In genomic region chr10:80940988-80941347, GRCm38 (mm10) we compare ENCODE assay signal across 11 mouse cellular contexts. TPM values are rescaled to one million over a fixed set of nuclear protein-coding genes. Genes with fewer than 3 reads are reported as not detected.
DNase-seq lines count a peak whose midpoint lies in the region; ATAC-seq lines count a peak whose summit lies in the region.
"Had no signal": no experiment of that assay in that cellular context is flagged by ENCODE, and none has a peak within 500 bp of the region (broad histone marks: within the 10 kb centered on the region; RNA-seq: fewer than 3 reads in every experiment).

No protein-coding gene starts in this region.

- peaks cover 52% of the 10 kb centered on the region for H3K4me1 ChIP-seq in neural tube, embryonic 13.5 days (replicated peaks)
- H3K4me1 ChIP-seq in limb, embryonic 12.5 days (replicated peaks) = peaks cover 55% of the 10 kb centered on the region

- WGBS in neural tube, embryonic 13.5 days = 89% methylated on average over 2 of the region's 2 CpGs
- 76% methylated on average over 2 of the region's 2 CpGs for WGBS in limb, embryonic 12.5 days

- peaks cover 36% of the 10 kb centered on the region for H3K27me3 ChIP-seq in neural tube, embryonic 13.5 days
- 0 out of 2 replicates have a peak, but pooled peaks cover 15% of the 10 kb centered on the region for H3K27me3 ChIP-seq in limb, embryonic 12.5 days

- peak; percentile 67 to 76 for DNase-seq in heart, adult 9 months (ENCODE audit: low spot score in 2 of 2)
- DNase-seq in heart, postnatal 4 days = no peak
- no peak for DNase-seq in neural tube, embryonic 10.5 days (ENCODE audit: extremely low spot score, low spot score)
- no peak for DNase-seq in thymus, adult 18-20 months
- no peak for DNase-seq in left cerebral cortex, postnatal 25 days (ENCODE audit: low spot score in 2 of 2)
- no peak for DNase-seq in retina, postnatal 1 day
- DNase-seq: cerebellum, adult 9-10 months had no signal

- no peak for ATAC-seq in neural tube, embryonic 13.5 days (ENCODE audit: low read depth)
- ATAC-seq in limb, embryonic 12.5 days (ENCODE audit: insufficient number of reproducible peaks, insufficient read depth, low FRiP score, low TSS enrichment, low read depth) = no peak
- ATAC-seq: forebrain, embryonic 13.5 days had no signal

- no peaks in the 10 kb centered on the region for H3K9me3 ChIP-seq in neural tube, embryonic 13.5 days
- H3K9me3 ChIP-seq in limb, embryonic 12.5 days = no peaks in the 10 kb centered on the region
- H3K9me3 ChIP-seq: forebrain, embryonic 13.5 days had no signal

- H3K36me3 ChIP-seq in neural tube, embryonic 13.5 days = no peaks in the 10 kb centered on the region
- H3K36me3 ChIP-seq in limb, embryonic 12.5 days = no peaks in the 10 kb centered on the region

- peak overlapping the region; percentile 22; the same call in 1 of the 2 replicates for H3K9ac ChIP-seq in neural tube, embryonic 13.5 days
- H3K9ac ChIP-seq in limb, embryonic 12.5 days (replicated peaks) = no peak overlapping the region
- H3K9ac ChIP-seq: liver, embryonic 14.5 days had no signal

- H3K27ac ChIP-seq in neural tube, embryonic 13.5 days (replicated peaks) = 0 out of 2 replicates have a peak overlapping the region, but pooled peaks have one; percentile 72
- peak overlapping the region; percentile 9; the same call in 1 of the 2 replicates for H3K27ac ChIP-seq in limb, embryonic 12.5 days
- H3K27ac ChIP-seq: forebrain, embryonic 13.5 days; liver, embryonic 14.5 days had no signal

- no peak overlapping the region for H3K4me2 ChIP-seq in neural tube, embryonic 13.5 days
- H3K4me2 ChIP-seq in limb, embryonic 12.5 days = peak overlapping the region; percentile 75; the same call in 1 of the 2 replicates

- intact Hi-C loops in left cerebral cortex, postnatal 25 days (cut with DNase I) = no loop called here

- no peak overlapping the region for H3K4me3 ChIP-seq in neural tube, embryonic 13.5 days
- no peak overlapping the region for H3K4me3 ChIP-seq in limb, embryonic 12.5 days (replicated peaks)
- H3K4me3 ChIP-seq: forebrain, embryonic 13.5 days had no signal

RNA-seq across cellular contexts. Expression of gene Gadd45b, which starts 11.1 kb away (rescaled TPM):
- 1 to 10 TPM; 6.4 to 9.5 TPM for total RNA-seq in heart, postnatal 4 days (2021)
- 8.8 and 9.0 TPM in 2 replicates for polyA plus RNA-seq in neural tube, embryonic 13.5 days (2015; fragmentation: Nextera tagmentation; extraction: Ambion mirVana)
- polyA plus RNA-seq in limb, embryonic 12.5 days (2016; fragmentation: Nextera tagmentation; extraction: Ambion mirVana) = 19.4 and 20.6 TPM in 2 replicates
- 10 to 100 TPM; 16.4 to 19.0 TPM for total RNA-seq in left cerebral cortex, postnatal 25 days (2021)

RNA-seq across cellular contexts. Expression of gene Lmnb2, which starts 22.9 kb away (rescaled TPM):
- total RNA-seq in heart, postnatal 4 days (2021) = 10 to 100 TPM; 15.5 to 17.2 TPM
- polyA plus RNA-seq in neural tube, embryonic 13.5 days (2015; fragmentation: Nextera tagmentation; extraction: Ambion mirVana) = 38.3 and 41.6 TPM in 2 replicates
- 74.8 and 75.2 TPM in 2 replicates for polyA plus RNA-seq in limb, embryonic 12.5 days (2016; fragmentation: Nextera tagmentation; extraction: Ambion mirVana)
- total RNA-seq in left cerebral cortex, postnatal 25 days (2021) = 10 to 100 TPM; 15.1 to 18.9 TPM

RNA-seq across cellular contexts. Expression of gene Timm13, which starts 40.2 kb away (rescaled TPM):
- 100 to 1,000 TPM; 162 to 169 TPM for total RNA-seq in heart, postnatal 4 days (2021)
- 328 and 331 TPM in 2 replicates for polyA plus RNA-seq in neural tube, embryonic 13.5 days (2015; fragmentation: Nextera tagmentation; extraction: Ambion mirVana)
- 318 and 327 TPM in 2 replicates for polyA plus RNA-seq in limb, embryonic 12.5 days (2016; fragmentation: Nextera tagmentation; extraction: Ambion mirVana)
- total RNA-seq in left cerebral cortex, postnatal 25 days (2021) = 100 to 1,000 TPM; 139 TPM

Comparison
In these comparisons a context has a peak if more than half of its experiments do, and no peak if none do; other contexts are left out.
1. DNase-seq: peak in heart, adult 9 months (2 of 2); none in heart, postnatal 4 days (single experiment), neural tube, embryonic 10.5 days (single experiment), thymus, adult 18-20 months (0 of 2), left cerebral cortex, postnatal 25 days (0 of 2) and retina, postnatal 1 day (single experiment).